Mouse (Mus musculus) limb, embryonic 10.5 days (tissue): ENCODE results near the gene Tcp1. TPM values are rescaled to one million over a fixed set of nuclear protein-coding genes. Genes with fewer than 3 reads are reported as not detected.
"Not testable (repeated sequence)": the region's sequence is repeated elsewhere in the genome, so short reads cannot be mapped to it uniquely, and the experiment has no call there.

Source experiments
- DNase-seq: peaks from one replicate; pipeline ENCODE4 v3.0.0-alpha.2; 2017; ENCODE audit warnings: low spot score
- H3K27ac ChIP-seq: fragments of 300-500 bp; sonication (generic); 2 replicates; pipeline ENCODE4 v1.5.1; 2016; ENCODE audit warnings: mild to moderate bottlenecking
- H3K27me3 ChIP-seq: fragments of 300-500 bp; sonication (generic); 2 replicates; pipeline ENCODE4 v1.6.1; 2016; ENCODE audit warnings: low read depth, mild to moderate bottlenecking; ENCODE audit not compliant: poor library complexity, severe bottlenecking
- H3K36me3 ChIP-seq: fragments of 300-500 bp; sonication (generic); 2 replicates; pipeline ENCODE4 v1.6.1; 2016; ENCODE audit warnings: mild to moderate bottlenecking, moderate library complexity
- H3K4me1 ChIP-seq: fragments of 300-500 bp; sonication (generic); 2 replicates; pipeline ENCODE4 v1.6.1; 2016
- H3K4me3 ChIP-seq: fragments of 300-500 bp; sonication (generic); 2 replicates; pipeline ENCODE4 v1.5.1; 2016; ENCODE audit warnings: mild to moderate bottlenecking, moderate library complexity
- H3K9me3 ChIP-seq: fragments of 300-500 bp; sonication (generic); replicated peaks from 2 replicates; pipeline ENCODE4 v1.6.1; 2016; ENCODE audit warnings: mild to moderate bottlenecking
- WGBS: fragments of 180-500 bp; shearing (Covaris S2); methylation state at CpG from one replicate; pipeline ENCODE4 v1.1.7; 2016; 5-methylcytosine and 5-hydroxymethylcytosine counted together
- polyA plus RNA-seq: library from polyadenylated mRNA; unstranded; fragments of >200 nt; fragmentation: Nextera tagmentation; extraction: Ambion mirVana; gene quantifications from 2 replicates; pipeline ENCODE4 v1.2.1, GENCODE M21; 2016

The Tcp1 gene
- polyA plus RNA-seq, 1 experiment from 2014 or later, result 538 TPM

DNA sequence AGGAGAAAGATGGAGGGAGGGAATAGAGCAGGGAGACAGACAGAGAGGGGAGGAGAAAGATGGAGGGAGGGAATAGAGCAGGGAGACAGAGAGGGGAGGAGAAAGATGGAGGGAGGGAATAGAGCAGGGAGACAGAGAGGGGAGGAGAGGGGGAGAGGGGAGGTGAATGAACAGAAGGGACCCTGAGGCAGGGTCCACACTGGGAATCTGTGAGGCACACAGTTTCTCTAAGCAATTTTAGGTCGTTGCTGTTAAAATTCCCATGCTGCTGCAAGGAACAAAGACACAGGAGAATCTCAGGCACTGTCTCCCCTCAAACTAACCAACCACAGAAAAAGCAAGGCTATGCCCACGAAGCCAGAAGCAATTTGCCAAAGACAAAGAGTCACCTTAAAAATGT, 16.9 kb upstream of the Tcp1 start:
- 49% methylated on average over 2 of the region's 2 CpGs for WGBS
- Histone ChIP-seq H3K36me3 (peaks cover 60% of the 10 kb centered on the region), H3K27ac (peak overlapping the region; percentile 64; the same call in 1 of the 2 replicates)
- H3K27me3 ChIP-seq, H3K4me1 ChIP-seq, H3K4me3 ChIP-seq, H3K9me3 ChIP-seq, DNase-seq: not testable (repeated sequence)

DNA sequence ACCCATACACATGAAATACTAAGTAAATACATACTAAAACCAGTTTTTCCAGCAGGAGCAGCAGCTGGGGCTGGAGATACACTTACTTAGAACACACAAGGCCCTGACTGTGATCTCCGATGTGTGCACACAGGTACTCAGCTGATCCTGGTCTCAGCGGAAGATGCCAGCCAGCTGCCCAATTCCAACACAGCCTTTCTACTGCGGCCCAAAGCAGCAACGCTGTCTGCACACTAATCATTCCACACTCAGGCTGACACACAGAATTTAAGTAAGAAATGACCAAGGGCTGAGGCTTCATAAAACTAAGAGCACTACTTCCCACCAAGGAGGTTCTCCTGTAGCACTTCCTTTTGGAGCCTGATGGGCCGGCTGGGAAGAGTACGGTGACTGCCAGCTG, 13.2 kb upstream of the Tcp1 start:
- H3K4me3 ChIP-seq, result no peak overlapping the region
- H3K36me3 ChIP-seq, result peaks cover 62% of the 10 kb centered on the region
- H3K27me3 ChIP-seq, result no peaks in the 10 kb centered on the region
- no peak for DNase-seq
- peaks cover 9% of the 10 kb centered on the region for H3K4me1 ChIP-seq
- no peaks in the 10 kb centered on the region for H3K9me3 ChIP-seq
- no peak overlapping the region for H3K27ac ChIP-seq
- WGBS, result 95% methylated on average over 6 of the region's 6 CpGs

DNA sequence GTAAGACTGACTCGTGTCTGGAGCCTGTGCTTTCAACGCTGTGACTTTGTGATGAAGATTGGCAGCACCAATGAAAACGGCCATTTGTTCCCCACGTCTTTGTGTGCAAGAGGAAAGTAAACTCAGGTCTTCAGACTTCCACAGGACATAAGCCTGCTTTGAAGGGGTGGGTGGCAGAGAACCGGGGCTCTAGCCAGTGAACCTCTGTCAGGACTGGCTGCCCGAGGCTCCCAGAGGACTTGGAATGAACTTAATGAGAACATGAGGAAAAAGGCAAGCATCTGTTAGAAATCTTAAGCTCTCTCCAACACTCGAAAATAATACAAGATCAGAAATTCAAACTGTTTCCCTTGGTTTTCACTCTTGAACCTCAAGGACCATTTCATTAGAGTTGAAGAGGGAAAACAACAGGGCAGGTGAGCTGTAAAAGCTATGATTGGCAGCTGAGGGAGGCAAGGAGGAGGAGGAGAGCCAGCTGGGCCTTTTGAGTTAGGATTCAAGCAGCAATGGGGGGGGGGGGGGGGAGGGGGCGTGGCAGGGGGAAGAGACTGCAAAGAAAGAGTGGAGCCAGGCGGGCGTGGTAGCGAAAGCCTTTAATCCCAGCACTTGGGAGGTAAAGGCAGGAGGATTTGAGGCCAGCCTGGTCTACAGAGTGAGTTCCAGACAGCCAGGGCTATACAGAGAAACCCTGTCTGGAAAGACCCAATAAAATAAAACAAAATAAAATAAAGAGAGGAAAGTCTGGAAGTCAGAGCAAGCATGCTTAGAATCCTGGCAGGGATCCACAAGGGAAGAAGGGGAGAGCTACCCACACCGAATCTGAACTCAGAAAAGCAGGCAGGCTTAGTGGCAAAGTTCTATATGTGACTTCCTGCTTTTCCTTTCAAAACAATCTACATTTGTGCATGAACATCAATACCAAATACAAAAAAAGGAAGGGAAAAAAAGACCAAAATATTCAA, 11.8 kb upstream of the Tcp1 start:
- Histone ChIP-seq H3K4me3 (no peak overlapping the region), H3K27me3 (no peaks in the 10 kb centered on the region), H3K4me1 (peaks cover 5% of the 10 kb centered on the region; the same call in 1 of the 2 replicates), H3K36me3 (peaks cover 62% of the 10 kb centered on the region), H3K27ac (no peak overlapping the region; the same call in 1 of the 2 replicates), H3K9me3 (no peaks in the 10 kb centered on the region)
- 55% methylated on average over 11 of the region's 12 CpGs for WGBS
- no peak for DNase-seq

DNA sequence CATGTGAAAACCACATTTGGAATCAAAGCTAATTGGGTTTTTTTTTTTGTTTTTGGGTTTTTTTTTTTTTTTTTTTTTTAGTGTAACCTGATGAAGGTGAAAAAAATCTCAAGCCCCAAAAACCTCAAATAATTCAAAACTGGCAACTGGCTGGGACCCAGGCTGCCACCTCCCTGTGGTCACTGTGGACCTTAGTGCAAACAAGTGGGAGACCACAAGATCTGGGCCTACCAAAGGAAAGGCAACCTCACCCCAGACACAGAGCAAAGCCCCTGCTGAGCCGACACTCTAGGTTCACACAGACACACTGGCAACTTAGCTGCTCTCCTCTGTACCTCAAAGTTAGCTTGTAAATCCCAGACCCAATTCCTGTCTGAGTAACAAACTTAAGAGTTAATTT, 11.2 kb upstream of the Tcp1 start:
- Histone ChIP-seq H3K27ac (no peak overlapping the region), H3K4me3 (no peak overlapping the region), H3K4me1 (peaks cover 5% of the 10 kb centered on the region; the same call in 1 of the 2 replicates), H3K36me3 (peaks cover 58% of the 10 kb centered on the region), H3K27me3 (no peaks in the 10 kb centered on the region), H3K9me3 (no peaks in the 10 kb centered on the region)
- no peak for DNase-seq
- WGBS, result 75% methylated on average over 1 of the region's 1 CpGs

DNA sequence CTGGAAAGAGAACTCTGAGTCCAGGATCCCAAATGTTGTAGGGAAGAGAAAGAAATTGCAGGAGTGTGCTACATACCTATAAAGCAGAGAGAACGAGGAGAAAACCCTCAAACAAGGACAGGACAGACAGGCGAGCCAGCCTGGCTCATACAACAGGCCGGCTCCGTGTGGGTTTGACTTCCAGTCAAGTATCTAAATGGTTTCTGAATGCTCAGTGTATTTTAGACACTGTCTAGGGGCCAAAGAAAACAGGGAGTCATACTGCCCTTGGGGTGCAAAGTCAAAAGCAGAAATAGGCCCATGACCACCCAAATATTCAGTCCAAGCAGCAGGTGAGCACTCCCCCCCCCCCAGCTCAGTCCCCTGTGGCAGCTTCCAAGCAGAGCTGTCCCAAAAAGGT, 9.7 kb upstream of the Tcp1 start:
- no peak for DNase-seq
- WGBS, result 87% methylated on average over 4 of the region's 4 CpGs
- Histone ChIP-seq H3K4me3 (no peak overlapping the region), H3K27me3 (no peaks in the 10 kb centered on the region), H3K4me1 (peaks cover 5% of the 10 kb centered on the region; the same call in 1 of the 2 replicates), H3K36me3 (peaks cover 62% of the 10 kb centered on the region), H3K9me3 (no peaks in the 10 kb centered on the region), H3K27ac (no peak overlapping the region)

DNA sequence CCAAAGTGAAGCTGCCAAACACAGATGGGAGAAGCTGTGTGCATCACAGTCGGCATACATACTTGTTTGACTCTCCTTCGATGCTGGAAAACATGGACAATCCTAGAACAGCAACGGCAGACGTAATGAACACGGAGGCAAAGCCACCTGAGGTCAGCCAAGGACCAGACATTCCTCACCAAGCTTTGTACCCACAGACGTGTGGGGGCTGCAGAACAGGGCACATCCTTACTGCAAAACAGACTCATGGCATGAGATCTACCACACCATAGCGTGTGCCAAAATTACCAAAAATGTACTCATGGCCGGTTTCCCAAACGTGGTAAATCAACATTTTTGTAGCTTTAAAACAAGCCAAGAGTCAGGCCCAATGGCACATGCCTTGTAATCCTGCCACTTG, 9.1 kb upstream of the Tcp1 start:
- DNase-seq, result no peak
- H3K36me3 ChIP-seq, result peaks cover 62% of the 10 kb centered on the region

DNA sequence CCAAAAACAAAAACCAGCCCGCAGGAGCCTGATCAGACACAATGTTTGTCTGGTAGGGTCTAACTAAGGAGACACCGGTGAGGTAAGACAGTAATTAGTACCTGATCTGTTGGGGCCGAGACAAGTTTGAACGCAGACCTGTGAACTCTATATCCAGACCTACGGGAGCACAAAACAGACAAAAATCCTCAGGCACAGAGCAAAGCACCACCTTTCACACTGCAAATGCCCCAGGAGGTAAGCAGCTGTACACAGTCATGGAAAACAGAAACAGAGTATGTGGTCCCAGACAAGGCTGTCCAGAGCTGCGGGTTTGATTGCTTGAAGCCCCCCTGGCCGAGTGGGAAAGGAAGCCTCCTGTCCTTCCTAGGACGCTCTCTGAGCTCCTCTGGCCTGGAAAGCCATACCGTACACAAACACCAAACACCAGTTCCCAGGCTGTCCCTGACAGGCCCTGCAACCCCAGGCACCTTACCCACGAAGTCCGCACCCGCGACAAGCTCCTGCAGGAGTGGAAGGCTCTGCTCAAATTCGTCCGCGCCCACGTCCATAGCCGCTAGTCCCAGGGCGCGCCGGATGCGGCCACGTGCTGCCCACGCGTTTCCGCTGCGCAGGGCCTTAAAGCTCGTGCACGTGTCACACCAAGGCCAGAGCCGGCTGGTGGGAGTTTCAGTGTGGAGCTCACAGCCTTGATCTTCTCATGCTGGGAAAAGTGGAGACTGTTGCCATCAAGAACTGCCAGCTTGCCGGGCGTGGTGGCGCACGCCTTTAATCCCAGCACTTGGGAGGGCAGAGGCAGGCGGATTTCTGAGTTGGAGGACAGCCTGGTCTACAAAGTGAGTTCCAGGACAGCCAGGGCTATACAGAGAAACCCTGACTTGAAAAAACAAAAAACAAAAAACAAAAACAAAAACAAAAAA, 5.9 kb upstream of the Tcp1 start, which contains the start of gene Pnldc1:
TSS of gene Pnldc1 (minus strand) at position 870 of the 920 bp plus-strand sequence.
- no peaks in the 10 kb centered on the region for H3K27me3 ChIP-seq
- H3K4me3 ChIP-seq, result no peak within 1 kb of the TSS
- no peaks in the 10 kb centered on the region for H3K4me1 ChIP-seq
- no peak for DNase-seq
- no peaks in the 10 kb centered on the region for H3K9me3 ChIP-seq
- 0 out of 2 replicates have a peak within 1 kb of the TSS, but pooled peaks have one; percentile 31 for H3K27ac ChIP-seq
- H3K36me3 ChIP-seq, result peaks cover 69% of the 10 kb centered on the region
- 77% methylated on average over 35 of the region's 35 CpGs for WGBS

More for the DNA sequence above, 9.1 kb upstream of the Tcp1 start:
- no peak overlapping the region for H3K4me3 ChIP-seq
- peaks cover 5% of the 10 kb centered on the region; the same call in 1 of the 2 replicates for H3K4me1 ChIP-seq
- no peaks in the 10 kb centered on the region for H3K27me3 ChIP-seq
- 94% methylated on average over 9 of the region's 9 CpGs for WGBS
- no peak overlapping the region for H3K27ac ChIP-seq
- H3K9me3 ChIP-seq, result no peaks in the 10 kb centered on the region

DNA sequence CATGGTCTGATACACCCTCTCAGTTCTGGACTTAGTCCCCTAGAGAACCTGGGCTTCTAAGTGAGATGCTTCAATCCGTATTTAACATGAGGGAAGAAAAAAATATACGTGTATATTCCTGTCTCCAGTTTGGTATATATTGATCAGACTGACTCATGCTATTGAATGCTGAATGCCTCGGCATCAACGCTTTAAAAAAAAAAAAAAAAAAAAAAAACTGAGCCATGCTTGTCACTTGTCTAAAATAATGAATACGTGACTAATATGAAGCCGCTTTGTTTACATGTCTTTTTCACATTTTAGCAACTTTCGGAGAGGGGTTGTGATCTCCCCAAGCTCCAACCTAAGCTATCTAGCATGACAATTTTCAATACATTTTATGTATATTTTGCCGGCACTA, 5.1 kb upstream of the Tcp1 start:
- H3K27ac ChIP-seq, result no peak overlapping the region
- no peaks in the 10 kb centered on the region for H3K4me1 ChIP-seq
- no peaks in the 10 kb centered on the region for H3K27me3 ChIP-seq
- peaks cover 62% of the 10 kb centered on the region for H3K36me3 ChIP-seq
- H3K4me3 ChIP-seq, result no peak overlapping the region
- no peaks in the 10 kb centered on the region for H3K9me3 ChIP-seq
- 92% methylated on average over 8 of the region's 8 CpGs for WGBS
- no peak for DNase-seq

DNA sequence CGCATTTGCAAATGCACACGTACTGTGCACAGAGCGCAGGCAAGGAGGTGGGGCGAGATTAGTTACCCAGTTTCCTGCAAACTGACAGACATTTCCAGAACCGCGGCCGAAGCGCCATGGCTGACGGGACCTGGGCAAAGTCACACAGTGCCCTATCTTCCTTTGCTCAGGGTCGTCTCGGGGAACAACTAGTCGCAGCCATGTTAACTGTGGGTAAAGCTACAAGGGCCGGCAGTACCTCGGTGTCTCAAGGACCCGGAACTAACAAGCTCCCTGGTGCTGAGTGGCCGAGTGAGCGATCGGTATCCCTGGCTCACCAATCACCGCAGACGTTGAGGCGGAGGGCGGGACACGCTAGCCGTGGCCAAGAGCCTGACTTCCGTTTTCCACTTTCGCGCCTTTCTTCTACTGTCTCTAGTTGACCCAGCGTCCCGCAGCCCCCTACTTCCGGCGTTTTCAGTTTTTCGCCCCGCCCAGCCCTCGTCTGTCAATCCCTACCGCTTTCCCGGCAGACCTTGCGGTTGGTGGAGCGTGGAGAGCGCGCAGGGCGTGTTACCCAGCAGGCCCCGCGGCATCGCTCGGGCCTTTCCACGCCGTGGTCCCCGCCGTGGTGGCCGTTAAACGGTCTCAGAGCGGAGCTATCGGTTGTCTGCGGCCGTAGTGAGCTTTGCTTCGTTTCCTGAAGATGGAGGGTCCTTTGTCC, 531 bp downstream of the Tcp1 start, which contains the start of gene Mrpl18:
TSS of gene Mrpl18 (minus strand) at position 465 of the 703 bp plus-strand sequence.
- peak within 1 kb of the TSS; percentile 97 for H3K27ac ChIP-seq
- no peaks in the 10 kb centered on the region for H3K27me3 ChIP-seq
- H3K36me3 ChIP-seq, result peaks cover 69% of the 10 kb centered on the region
- peaks cover 2% of the 10 kb centered on the region; the same call in 1 of the 2 replicates for H3K4me1 ChIP-seq
- DNase-seq, result peak; percentile 98
- H3K4me3 ChIP-seq, result peak within 1 kb of the TSS; percentile 96
- under 1% methylated on average over 56 of the region's 56 CpGs for WGBS
- H3K9me3 ChIP-seq, result no peaks in the 10 kb centered on the region

DNA sequence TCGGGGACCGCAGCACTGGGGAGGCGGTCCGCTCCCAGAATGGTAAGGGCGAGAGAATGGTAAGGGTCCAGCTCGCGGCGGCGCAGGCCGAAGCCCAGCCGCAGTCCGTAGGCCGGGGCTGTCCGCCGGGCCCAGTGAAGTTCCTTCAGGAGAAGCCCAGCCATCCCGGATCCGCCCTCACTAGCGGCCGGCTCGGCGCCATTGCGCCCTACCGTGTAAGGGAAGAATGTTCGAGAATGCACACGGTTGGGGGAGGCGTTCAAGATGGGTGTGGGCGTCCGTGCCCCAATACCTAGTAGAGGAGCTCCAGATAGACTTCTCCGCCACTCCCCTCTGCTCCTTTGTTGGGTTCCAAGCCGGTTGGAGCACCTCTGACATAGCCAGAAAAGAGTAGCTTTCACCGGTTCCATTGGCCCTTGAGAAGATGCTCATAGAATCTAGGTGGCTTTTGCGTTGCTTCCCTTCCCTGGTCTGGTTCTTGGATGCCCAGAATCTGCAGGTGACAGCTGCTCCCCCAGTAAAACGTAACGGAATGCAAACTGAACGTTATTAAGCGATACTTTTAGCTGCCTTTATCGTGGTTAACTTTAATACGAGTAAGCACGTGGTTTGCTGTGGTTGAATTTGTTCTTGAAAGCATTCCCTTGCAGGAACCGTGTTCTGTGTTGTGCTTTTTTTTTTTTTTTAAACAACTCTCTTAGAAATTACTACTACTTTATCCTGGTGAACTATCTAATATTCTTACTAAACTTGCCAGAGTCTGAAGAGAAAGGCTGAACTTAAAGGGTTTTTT, 1.3 kb downstream of the Tcp1 start:
- H3K36me3 ChIP-seq, result peaks cover 69% of the 10 kb centered on the region
- DNase-seq, result no peak
- WGBS, result under 1% methylated on average over 40 of the region's 40 CpGs

DNA sequence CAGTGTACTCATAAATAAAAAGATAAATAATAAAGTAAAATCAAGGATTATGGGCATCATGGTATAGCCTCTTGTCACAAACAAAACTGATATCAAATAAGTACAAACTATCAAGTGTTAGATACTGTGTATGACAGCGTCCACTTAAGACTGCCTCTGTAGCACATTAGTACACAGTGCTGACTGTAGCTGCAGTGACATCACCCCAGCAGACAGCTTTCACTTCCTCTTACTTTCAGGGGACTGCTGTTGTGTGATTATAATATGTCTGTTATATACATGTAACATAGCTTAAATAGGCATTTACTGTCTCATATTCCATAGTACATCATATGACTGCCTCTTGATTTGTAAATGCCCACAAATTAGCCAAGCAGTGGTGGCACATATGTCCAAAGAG, 5.6 kb downstream of the Tcp1 start:
- Histone ChIP-seq H3K4me3 (no peak overlapping the region), H3K9me3 (no peaks in the 10 kb centered on the region), H3K27me3 (no peaks in the 10 kb centered on the region), H3K36me3 (peaks cover 85% of the 10 kb centered on the region), H3K27ac (no peak overlapping the region), H3K4me1 (peaks cover 2% of the 10 kb centered on the region; the same call in 1 of the 2 replicates)
- WGBS, result 86% methylated on average over 1 of the region's 1 CpGs
- DNase-seq, result no peak

More for the DNA sequence above, 1.3 kb downstream of the Tcp1 start:
- Histone ChIP-seq H3K9me3 (no peaks in the 10 kb centered on the region), H3K27ac (peak overlapping the region; percentile 97), H3K4me1 (peaks cover 2% of the 10 kb centered on the region; the same call in 1 of the 2 replicates), H3K27me3 (no peaks in the 10 kb centered on the region), H3K4me3 (peak overlapping the region; percentile 96)
